Mouse (Mus musculus): ENCODE data around the gene Sh3d19.
"Not testable (repeated sequence)": the region's sequence is repeated elsewhere in the genome, so short reads cannot be mapped to it uniquely, and the experiment has no call there.

Sh3d19 gene

GRCm38 (mm10) chr3:86085001-86085400 lies 114.1 kb downstream of the Sh3d19 start:
- no peak for DNase-seq (ENCODE audit: extremely low spot score, low read depth, low spot score)

- no peak for DNase-seq (ENCODE audit: extremely low spot score, low read depth, low spot score)
Observed at GRCm38 (mm10) chr3:86087872-86088271, 117.0 kb downstream of the Sh3d19 start.

GRCm38 (mm10) chr3:86093213-86093845 lies 122.4 kb downstream of the Sh3d19 start:
- no peak for DNase-seq (ENCODE audit: extremely low spot score, low read depth, low spot score)

GRCm38 (mm10) chr3:86093907-86094306 lies 123.0 kb downstream of the Sh3d19 start:
- no peak for DNase-seq (ENCODE audit: extremely low spot score, low read depth, low spot score)

GRCm38 (mm10) chr3:86101956-86102355 lies 131.0 kb downstream of the Sh3d19 start:
- no peak for DNase-seq (ENCODE audit: extremely low spot score, low read depth, low spot score)

- no peak for DNase-seq (ENCODE audit: extremely low spot score, low read depth, low spot score)
Observed at GRCm38 (mm10) chr3:86103449-86104291, 132.8 kb downstream of the Sh3d19 start.

GRCm38 (mm10) chr3:86104433-86104832 lies 133.5 kb downstream of the Sh3d19 start:
- DNase-seq (ENCODE audit: extremely low spot score, low read depth, low spot score): not testable (repeated sequence)

GRCm38 (mm10) chr3:86104909-86105308 lies 134.0 kb downstream of the Sh3d19 start:
- no peak for DNase-seq (ENCODE audit: extremely low spot score, low read depth, low spot score)

- DNase-seq (ENCODE audit: extremely low spot score, low read depth, low spot score): no peak
Observed at GRCm38 (mm10) chr3:86106086-86106632, 135.2 kb downstream of the Sh3d19 start.

- DNase-seq (ENCODE audit: extremely low spot score, low read depth, low spot score): no peak
Observed at GRCm38 (mm10) chr3:86107637-86108539, 137.0 kb downstream of the Sh3d19 start.

GRCm38 (mm10) chr3:86108576-86108975 lies 137.7 kb downstream of the Sh3d19 start:
- no peak for DNase-seq (ENCODE audit: extremely low spot score, low read depth, low spot score)

- no peak for DNase-seq (ENCODE audit: extremely low spot score, low read depth, low spot score)
Observed at GRCm38 (mm10) chr3:86109099-86109498, 138.2 kb downstream of the Sh3d19 start.

- DNase-seq (ENCODE audit: extremely low spot score, low read depth, low spot score): no peak
Observed at GRCm38 (mm10) chr3:86110077-86110476, 139.2 kb downstream of the Sh3d19 start.

GRCm38 (mm10) chr3:86112766-86113165 lies 141.9 kb downstream of the Sh3d19 start:
- no peak for DNase-seq (ENCODE audit: extremely low spot score, low read depth, low spot score)

GRCm38 (mm10) chr3:86114659-86115338 lies 143.9 kb downstream of the Sh3d19 start:
- no peak for DNase-seq (ENCODE audit: extremely low spot score, low read depth, low spot score)

- DNase-seq (ENCODE audit: extremely low spot score, low read depth, low spot score): no peak
Observed at GRCm38 (mm10) chr3:86116951-86117350, 146.0 kb downstream of the Sh3d19 start.

- no peak for DNase-seq (ENCODE audit: extremely low spot score, low read depth, low spot score)
Observed at GRCm38 (mm10) chr3:86119237-86119932, 148.5 kb downstream of the Sh3d19 start.

- no peak for DNase-seq (ENCODE audit: extremely low spot score, low read depth, low spot score)
Observed at GRCm38 (mm10) chr3:86122156-86122555, 151.2 kb downstream of the Sh3d19 start.

- no peak for DNase-seq (ENCODE audit: extremely low spot score, low read depth, low spot score)
Observed at GRCm38 (mm10) chr3:86123251-86123746, 152.4 kb downstream of the Sh3d19 start.

GRCm38 (mm10) chr3:86129757-86130156 lies 158.8 kb downstream of the Sh3d19 start:
- peak; percentile 68 for DNase-seq (ENCODE audit: extremely low spot score, low read depth, low spot score)

Measured in hindlimb bud, embryonic 11.5 days (tissue).